Mouse (Mus musculus): Measurements from ENCODE around the gene Hdgfl2.
A peak's percentile ranks its signal among the peaks of the same experiment; 100 is the strongest.
"Not testable (repeated sequence)": the region's sequence is repeated elsewhere in the genome, so short reads cannot be mapped to it uniquely, and the experiment has no call there.

The Hdgfl2 gene

DNA sequence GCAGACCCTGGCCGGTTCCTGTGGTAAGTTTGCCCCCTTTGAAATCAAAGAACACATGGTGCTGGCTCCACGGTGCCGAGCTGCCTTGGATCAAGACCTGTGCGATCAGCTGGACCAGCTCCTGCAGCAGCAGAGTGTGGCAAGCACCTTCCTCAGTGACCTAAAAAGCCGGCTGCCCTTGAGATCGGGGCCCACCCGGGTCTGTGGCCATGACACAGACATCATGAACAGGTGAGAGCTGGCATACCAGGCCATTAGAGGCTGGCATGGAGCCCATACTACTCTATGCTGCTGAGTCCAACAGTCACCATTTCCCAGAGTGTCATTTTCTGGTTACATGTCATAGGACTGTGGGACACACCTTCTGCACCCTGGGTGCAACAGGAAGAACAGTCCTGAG is 17.4 kb upstream of the Hdgfl2 start:
- DNase-seq (ENCODE audit: low read depth) = no peak

DNA sequence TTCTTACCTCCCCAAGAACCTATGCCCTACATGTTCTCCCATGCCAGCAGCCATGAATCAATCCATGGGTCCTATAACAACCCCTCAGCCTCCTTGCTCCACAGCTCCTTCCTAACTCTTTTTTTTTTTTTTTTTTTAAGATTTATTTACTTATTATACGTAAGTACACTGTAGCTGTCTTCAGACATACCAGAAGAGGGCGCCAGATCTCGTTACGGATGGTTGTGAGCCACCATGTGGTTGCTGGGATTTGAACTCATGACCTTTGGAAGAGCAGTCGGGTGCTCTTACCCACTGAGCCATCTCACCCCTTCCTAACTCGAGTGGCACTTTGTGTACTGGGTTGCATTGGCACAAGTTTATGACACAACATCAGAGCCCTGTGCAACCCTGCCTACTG is 13.7 kb upstream of the Hdgfl2 start:
- DNase-seq (ENCODE audit: low read depth) = not testable (repeated sequence)

DNA sequence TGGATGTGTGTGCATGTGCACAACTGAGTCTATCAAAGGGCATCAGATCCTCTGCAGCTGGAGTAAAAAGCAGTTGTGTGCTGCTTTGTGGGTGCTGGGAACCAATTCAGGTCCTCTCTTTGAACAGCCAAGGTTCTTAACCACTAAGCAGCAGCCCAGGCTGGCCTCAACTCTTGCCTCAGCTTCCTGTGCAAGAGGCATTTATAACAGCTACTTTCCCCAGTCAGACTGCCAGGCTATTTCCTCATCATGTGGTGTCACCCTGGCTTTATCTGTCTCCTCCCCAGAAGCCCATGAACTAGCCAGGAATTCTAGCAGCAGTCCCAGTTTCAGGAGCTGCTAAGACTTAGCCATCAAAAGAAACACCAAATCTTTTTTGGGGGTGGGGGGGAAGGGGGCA is 13.0 kb upstream of the Hdgfl2 start:
- peak; percentile 31 for DNase-seq (ENCODE audit: low read depth)

DNA sequence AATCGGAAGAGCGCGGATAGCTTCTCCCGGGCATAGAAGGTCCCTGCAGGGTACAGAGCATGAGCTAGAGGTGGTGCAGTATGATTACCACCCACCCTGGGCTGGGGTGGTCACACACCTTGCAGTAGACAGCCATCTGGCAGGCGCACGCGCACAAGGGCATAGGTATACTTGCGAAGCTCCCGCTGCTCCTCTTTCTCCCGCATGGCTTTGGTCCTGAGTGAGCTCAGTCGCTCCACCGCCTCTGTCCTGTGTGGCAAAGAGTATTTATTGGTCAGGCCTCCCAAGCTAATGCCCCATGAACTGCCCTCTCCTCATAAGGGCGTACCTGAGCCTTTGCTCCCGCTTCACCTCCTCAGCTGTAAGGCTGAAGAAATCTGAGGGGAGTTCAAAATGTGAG is 10.4 kb upstream of the Hdgfl2 start:
- DNase-seq (ENCODE audit: low read depth) = no peak

DNA sequence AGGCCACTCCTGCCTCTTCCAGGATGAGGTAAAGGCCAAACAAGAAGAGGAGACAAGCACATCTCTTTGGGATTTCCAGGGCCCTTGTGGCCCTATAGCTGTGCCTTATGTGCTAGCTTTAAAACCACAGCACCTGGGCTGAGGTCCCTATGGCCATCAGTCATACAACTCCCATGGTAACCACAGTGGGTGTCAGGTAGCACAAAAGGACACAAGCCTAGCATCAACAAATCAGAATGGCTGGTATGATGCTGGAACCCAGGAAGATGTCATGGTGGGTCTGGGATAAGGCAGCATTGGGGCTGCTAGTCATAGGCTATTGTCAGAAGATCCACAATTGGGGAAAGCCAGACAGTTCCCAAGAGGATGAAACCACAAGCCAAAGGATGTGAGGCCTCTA is 8.3 kb upstream of the Hdgfl2 start:
- DNase-seq (ENCODE audit: low read depth) = no peak

DNA sequence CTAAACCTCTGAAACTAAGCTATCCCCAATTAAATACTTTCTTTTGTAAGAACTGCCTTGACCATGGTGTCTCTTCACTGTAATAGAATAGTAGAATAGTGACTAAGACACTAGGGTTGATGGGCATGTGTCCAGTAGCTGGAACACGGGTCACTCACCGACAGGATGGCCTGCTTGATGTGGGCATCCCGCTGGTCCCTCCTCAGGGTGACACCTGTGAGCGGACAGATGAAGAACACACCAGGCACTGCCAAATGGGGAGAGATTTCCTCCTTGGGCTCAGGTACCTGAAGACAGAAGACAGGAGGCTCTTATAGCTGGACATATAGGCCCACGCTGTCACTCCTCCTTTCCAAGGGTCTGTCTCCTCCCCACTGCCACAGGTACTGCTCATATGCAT is 7.2 kb upstream of the Hdgfl2 start:
- DNase-seq (ENCODE audit: low read depth) = no peak

DNA sequence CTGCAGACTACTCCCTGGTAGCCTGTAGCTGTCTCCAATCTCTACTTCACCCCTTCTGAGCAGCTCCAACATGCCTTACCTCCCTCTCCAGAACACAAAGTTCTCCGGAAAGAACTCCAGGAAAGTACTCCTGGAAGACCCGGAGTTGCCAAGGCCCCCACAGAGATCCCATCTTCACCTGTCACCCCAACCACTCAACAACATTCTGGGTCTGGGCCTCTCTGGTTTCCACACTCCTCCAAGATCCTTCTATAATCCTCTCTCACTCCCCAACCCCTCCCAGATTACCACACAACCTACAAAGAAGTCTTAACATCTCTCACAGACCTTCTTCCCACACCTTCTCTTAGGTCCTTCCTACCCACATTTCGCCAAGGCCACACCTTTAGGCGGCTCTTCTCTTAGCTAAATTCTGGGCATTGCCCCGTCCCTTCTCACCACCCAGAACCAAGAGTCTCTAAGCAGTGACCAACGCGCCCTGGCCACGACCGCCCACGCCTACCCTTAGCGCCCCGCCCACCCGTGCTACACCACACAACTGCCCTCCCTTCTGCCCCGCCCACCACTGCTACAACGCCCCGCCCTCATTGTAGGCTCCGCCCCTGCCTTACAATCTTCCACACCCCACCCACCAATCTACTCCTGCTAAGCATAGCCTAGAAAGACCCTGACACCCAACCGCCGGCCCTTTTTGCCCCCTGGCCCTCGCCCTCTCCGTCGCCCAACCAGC is 5.2 kb upstream of the Hdgfl2 start:
- peak; percentile 98 for DNase-seq (ENCODE audit: low read depth)

DNA sequence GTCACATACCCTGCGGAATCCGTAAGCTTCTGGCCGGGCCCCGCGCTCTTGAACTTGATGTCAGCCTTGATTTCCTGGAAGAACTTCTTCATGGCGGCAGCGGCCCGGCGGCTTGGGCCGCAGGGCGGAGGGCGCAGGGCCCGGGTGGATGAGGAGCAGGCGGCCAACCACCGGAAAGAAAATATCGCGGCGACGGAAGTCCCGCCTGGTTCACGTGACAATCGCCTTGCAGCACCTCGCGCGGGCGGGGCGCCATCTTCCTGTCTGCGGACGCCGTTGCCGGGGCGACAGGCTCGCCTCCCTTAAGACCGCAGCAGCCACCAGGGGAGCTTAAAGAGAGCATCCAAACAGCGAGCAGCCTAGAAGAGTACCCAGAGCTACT is 4.6 kb upstream of the Hdgfl2 start, which contains the start of gene Ubxn6:
Gene Ubxn6 (minus strand): TSS at position 202 of the 382 bp plus-strand sequence.
- peak; percentile 99 for DNase-seq (ENCODE audit: low read depth)

DNA sequence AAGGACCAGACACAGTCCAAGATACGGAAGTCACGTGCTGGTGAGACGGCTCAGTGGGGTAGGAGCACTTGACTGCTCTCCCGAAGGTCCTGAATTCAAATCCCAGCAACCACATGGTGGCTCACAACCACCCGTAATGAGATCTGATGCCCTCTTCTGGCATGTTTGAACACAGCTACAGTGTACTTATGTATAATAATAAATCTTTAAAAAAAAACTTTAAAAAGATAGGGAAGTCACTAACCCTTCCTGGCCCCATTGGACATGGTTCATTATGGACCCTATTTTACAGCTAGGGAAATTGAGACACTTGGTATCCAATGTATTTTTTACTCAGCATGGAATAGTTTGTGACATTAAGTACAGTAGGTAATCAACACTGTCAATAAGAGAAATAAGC is 1.9 kb upstream of the Hdgfl2 start:
- no peak for DNase-seq (ENCODE audit: low read depth)

DNA sequence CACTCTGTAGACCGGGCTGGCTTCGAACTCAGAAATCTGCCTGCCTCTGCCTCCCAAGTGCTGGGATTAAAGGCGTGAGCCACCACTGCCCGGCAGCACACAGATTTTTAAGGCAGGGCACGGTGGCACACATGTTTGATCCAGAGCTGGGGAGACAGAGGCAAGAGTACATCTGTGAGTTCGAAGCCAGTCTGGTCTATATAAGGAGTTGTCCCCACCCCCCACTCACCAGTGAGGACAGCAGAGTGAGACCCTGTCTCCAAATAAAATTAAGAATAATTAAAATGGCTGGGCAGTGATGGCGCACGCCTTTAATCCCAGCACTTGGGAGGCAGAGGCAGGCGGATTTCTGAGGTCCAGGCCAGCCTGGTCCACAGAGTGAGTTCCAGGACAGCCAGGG is 1.1 kb upstream of the Hdgfl2 start:
- DNase-seq (ENCODE audit: low read depth) = not testable (repeated sequence)

DNA sequence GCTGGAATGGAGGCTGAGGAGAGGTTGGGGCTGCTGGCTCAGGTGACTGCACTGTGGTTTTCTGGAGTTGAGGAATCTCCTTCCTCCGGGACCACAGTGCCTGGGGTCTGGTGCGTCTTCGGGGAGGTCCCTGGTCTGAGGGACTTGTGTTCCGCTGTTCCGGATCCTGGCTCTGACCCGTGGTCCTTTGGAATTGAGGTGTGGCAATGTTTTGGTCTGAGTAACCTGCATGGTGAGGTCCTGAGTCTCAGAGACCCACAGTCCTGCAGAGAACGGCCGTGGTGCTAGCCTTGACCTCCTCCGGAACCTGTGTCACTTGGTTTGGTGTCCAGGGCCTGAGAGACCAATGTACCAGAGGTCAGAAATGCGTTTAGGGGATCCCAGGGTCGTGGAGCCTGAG is 487 bp downstream of the Hdgfl2 start:
- DNase-seq (ENCODE audit: low read depth) = no peak

DNA sequence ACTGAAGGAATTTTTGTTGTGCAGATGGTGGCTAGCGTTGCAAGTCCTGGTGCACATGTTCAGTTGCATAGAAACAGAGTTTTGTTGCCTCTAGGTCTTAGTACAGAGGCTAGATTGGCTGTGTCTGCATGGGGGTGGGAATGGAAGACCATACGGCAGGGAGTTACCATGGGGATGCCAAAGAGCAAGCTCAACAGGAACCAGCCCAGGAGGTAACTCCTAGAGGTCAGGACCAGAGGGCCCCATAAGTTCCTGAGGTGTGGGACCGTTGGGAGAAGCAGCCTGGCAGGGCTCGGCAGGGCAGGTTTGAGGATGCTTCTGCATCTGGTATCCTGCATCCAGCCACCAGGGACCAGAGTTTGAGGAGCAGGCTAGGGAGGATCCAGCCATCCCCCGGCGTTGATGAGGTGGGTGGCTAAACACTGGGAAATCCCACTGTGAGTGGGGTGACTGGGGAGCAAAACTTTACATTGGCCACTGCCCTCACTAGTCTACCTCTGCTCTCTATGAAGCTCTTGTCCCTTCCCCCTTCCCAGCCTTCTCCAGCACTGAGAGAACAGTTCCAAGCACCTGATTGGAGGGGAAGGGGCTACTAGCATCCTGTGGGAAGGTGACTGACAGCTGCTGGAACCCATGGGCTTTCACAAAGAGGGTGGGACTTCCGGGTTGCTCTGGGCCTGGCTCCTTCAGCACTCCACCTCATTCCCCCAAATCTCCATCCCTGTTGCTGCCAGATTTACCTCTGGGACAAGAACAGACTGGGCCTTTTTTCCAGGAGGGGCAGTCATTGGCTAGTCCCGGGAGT is 1.5 kb downstream of the Hdgfl2 start:
- DNase-seq (ENCODE audit: low read depth) = peak; percentile 92

DNA sequence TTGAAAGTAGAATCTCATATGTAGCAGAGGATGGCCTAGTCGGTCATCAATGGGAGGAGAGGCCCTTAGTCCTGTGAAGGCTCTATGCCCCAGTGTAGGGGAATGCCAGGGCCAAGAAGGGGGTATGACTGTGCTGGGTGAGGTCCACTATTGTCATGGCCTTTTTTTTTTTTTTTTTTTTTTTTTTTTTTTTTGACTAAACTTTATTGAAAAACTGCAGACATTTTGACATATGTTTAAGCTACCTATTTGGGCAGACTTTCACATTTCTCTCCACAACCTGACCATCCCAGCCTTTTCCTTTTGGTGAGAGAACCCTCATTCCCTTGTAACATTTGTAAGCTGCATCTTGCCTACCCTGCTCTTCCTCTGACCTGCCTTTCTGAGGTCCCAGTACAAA is 12.9 kb downstream of the Hdgfl2 start:
- DNase-seq (ENCODE audit: low read depth) = no peak

DNA sequence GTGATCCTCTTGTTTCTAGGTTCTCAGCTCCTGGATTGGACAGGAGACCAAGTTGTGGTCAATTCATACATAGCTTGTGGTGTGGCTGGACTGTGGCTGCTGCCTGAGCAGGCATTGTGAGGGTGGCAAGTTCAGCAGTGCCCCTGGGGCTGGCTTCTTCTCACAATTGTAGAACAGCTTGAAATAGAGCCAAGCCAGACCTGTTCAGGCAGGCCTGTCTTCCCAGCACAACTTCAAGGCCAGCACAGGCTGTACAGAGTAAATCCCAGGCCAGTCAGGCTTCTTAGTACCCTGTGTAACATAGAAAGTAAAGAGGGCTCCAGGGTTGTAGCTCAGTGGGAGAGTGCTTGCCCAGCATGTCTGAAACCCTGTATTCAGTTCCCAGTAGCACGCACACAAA is 13.4 kb downstream of the Hdgfl2 start:
- DNase-seq (ENCODE audit: low read depth) = no peak

DNA sequence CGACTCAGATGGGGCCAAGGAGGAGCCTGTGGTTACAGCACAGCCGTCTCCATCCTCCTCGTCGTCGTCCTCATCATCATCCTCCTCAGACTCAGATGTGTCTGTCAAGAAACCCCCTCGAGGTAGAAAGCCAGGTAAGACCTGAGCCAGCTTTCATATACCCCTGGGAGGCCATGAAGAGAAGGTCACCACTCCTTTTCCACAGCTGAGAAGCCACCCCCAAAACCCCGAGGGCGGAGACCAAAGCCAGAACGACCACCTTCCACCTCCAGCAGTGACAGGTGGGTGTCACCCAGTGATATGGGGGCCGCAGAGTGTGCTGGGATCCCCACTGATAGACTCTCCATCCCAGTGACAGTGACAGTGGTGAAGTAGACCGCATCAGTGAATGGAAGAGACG is 17.4 kb downstream of the Hdgfl2 start:
- DNase-seq (ENCODE audit: low read depth) = no peak

DNA sequence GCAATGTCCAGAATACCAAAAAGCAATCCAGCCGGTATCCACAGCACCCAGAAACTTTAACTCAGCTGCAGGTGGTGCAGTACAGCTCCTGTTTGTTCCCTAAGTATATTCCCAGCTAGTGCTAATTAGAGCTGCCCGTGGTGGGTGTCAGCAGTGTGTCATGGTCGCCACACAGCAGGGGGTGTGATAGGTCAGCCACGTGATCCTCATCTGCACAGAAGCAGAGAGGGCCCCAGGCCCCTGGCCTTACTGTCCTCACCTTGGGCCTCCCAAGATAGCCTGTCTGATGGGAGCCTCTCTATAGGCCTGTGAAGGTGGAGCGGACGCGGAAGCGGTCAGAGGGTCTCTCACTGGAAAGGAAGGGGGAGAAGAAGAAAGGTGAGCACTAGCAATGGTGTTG is 18.7 kb downstream of the Hdgfl2 start:
- no peak for DNase-seq (ENCODE audit: low read depth)

DNA sequence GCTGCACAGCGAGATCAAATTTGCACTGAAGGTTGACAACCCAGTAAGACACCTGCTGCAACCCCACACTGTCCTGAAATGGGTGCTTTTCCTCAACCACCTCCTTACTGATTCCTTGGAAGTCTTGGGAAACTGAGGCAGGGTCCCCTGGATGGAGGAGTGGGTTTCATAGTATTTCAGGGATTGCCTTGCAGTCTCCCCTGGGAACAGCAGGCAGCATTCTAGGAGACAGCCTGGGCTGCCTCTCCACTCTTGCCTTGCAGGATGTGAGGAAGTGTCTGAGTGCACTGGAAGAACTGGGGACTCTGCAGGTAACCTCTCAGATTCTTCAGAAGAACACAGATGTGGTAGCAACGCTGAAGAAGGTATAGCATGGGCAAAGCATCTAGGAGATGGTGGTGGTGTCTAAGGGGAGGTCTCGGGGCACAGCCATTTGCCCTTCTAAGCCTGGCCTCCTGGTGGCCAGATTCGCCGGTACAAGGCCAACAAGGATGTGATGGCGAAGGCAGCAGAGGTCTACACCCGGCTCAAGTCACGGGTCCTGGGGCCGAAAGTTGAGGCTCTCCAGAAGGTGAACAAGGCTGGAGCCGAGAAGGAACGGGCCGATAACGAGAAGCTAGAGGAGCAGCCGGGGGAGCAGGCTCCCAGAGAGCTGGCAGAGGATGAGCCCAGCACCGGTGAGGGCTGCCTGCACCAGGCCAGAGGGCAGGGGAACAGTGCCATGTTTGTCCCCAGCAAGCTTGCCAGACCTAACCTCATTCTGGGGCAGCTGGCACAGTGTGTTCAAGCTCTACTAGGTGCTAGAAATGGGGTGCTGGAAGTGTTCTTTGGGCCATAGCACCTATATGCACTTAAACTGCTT is 19.5 kb downstream of the Hdgfl2 start:
- no peak for DNase-seq (ENCODE audit: low read depth)

DNA sequence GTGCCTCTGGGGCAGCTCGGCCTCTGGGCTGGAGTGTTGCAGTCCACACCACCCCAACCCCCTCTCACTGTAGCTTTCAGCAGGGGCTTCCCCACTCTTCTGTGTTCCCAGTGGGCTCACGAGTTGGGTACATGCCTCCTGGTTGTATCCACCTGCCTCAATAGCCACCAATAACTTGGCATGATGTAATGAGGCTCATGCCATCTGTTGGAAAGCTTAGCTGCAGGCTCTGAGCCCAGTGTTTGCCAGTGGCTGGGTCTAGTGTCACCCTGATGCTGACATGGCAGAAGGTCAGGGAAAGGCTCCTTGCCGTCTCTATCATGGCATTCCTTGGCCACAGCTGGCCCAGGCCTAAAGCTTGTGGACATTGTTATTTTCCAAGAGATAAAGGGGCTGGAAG is 21.4 kb downstream of the Hdgfl2 start:
- DNase-seq (ENCODE audit: low read depth) = no peak

DNA sequence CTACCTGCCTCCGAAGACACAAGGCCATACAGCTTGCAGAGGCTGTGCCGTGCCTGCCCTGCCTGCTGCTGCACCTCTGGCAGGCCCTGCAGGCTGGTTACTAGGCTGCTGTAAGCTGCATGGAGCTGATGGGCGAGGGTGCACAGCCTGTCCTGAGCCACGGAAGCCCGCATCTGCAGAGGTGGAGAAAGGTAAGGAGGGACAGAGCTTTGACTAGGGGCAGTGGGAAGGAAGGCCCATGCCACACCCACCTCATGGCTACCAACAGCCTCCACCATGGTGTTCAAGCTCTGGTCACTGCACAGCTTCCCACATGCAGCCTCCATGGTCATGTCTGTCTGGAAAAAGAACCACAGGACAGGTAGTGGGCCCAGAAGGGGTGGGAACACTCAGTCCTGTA is 22.7 kb downstream of the Hdgfl2 start:
- no peak for DNase-seq (ENCODE audit: low read depth)

DNA sequence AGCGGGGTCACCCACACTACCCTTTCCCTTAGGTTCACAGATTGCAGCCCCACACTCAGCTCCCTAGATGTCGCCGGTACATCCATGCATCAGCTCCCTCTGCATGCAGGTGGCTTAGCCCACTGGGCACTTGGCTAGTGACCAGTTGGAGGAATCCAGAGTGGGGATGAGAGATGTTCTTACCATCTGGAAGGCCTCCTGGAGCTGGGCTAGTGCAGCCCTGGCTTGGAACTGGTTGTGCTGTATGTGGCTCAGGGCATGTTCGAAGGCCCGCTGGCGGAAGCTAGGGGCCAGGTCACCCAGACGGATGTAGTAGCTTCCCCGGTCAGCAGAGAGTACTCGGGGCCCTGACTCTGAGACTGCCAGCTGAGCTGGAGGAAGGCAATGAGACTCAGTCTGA is 23.5 kb downstream of the Hdgfl2 start:
- no peak for DNase-seq (ENCODE audit: low read depth)

DNA sequence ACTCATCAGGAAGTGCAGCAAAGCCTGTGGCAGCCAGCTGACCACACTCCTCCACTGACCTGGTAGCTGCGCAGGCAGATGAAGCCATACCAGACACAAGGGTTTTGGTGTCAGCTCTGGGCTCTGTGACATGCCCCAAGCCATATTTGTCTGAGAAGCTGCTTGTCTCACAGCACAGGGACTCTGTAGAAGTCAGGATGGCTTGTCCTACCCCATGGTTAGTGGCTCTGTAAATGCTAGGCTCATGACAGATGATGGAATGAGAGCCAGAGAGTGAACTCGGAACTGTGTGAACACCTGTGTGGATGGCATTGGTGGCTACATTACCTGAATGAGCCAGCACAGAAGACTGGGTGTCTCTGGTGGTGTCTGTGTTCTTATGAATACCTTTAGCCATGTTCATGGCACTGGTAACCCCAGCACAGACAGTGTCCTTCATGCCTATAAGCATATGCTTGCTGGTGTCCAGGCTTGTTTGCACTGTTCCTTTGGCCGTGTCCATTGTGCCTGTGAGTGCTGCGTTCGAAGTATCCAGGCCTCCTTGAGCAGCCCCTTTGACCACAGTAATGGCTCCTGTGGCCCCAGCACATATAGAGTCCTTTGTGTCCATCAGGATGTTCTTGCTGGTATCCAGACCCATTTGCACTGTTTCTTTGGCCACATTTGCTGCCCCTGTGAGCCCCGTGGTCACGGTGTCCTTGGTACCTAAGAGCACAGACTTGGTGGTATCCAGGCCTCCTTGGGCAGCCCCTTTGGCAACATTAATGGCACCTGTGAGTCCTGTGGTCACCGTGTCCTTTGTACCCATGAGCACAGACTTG is 24.2 kb downstream of the Hdgfl2 start:
- no peak for DNase-seq (ENCODE audit: low read depth)

DNA sequence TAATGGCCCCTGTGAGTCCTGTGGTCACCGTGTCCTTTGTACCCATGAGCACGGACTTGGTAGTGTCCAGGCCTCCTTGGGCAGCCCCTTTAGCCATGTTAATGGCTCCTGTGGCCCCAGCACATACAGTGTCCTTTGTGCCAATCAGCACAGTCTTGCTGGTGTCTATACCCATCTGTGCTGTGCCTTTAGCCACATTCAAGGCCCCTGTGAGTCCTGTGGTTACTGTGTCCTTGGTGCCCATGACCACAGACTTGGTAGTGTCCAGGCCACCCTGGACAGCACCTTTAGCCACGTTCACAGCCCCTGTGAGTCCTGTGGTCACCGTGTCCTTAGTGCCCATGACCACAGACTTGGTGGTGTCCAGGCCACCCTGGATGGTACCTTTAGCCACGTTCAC is 25.4 kb downstream of the Hdgfl2 start:
- DNase-seq (ENCODE audit: low read depth) = not testable (repeated sequence)

Data from NIH3T3 (cell line).